Mouse (Mus musculus) olfactory bulb, adult 2 months (tissue): ENCODE data around the gene Xbp1.

ENCODE experiments used
- CTCF ChIP-seq: fragments of 200-500 bp; IDR thresholded peaks from 2 replicates; pipeline ENCODE4 v1.5.1; 2012; ENCODE audit warnings: low read depth, mild to moderate bottlenecking, low read length, moderate library complexity; ENCODE audit not compliant: insufficient read depth
- POLR2A ChIP-seq: fragments of 200-500 bp; IDR thresholded peaks from 2 replicates; pipeline ENCODE4 v1.6.1; 2012; ENCODE audit warnings: mild to moderate bottlenecking, low read depth, low read length, moderate library complexity; ENCODE audit not compliant: insufficient read depth

GRCm38 (mm10) chr11:5500903-5501741, 19.3 kb upstream of the Xbp1 start:
- TF ChIP-seq CTCF (no peak), POLR2A (no peak)
